Mouse (Mus musculus) small intestine, adult 2 months (tissue): ENCODE results near the gene Rnf123.
A peak's percentile ranks its signal among the peaks of the same experiment; 100 is the strongest.

Experiments
- CTCF ChIP-seq: fragments of 200-500 bp; IDR thresholded peaks from 2 replicates; pipeline ENCODE4 v1.5.1; 2012; ENCODE audit warnings: low read depth, mild to moderate bottlenecking, control low read depth, inconsistent platforms, low read length, moderate library complexity, mixed read lengths; ENCODE audit not compliant: insufficient replicate concordance, insufficient read length; ENCODE audit errors: extremely low read depth
- POLR2A ChIP-seq: fragments of 200-500 bp; IDR thresholded peaks from 2 replicates; pipeline ENCODE4 v1.6.1; 2012; ENCODE audit warnings: low read depth, mild to moderate bottlenecking, control low read depth, inconsistent platforms, low read length, moderate library complexity

DNA sequence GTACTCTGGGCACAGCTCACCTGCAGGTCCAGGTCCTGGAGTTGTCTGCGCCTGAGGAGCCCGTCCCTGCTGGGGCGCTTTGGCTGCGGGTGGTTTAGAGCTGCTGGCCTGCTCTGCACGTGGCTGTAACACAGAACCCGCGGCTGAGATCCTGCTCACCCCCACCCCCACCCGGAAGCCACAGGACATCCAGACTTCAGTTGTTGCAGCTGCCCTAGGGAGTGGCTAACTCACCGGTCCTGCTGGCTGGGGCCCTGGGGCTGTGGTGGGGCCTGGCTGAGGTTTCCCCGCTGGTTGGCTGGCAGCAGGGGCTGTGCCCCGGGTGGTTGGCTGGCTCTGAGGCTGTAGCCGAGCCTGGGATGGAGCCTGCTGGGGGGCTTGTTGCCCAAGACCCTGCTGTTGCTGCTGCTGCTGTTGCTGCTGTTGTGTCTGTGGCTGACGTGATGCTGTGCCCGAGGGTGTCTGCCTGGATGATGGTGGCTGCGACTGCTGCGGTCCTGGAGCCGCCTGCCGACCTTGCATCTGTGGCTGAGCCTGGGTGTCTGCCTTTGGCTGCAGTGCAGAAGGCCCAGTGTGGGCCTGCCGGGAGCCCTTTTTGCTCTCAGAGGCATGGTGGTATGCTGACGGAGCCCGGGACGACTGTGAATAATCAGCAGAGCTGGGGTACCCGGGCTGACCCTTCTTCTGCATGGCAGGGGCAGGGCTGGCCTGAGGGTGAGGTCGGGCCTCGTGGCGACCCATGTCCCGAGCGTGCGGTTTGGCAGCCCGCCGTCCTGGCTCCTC lies 21.8 kb upstream of the Rnf123 start:
- TF ChIP-seq POLR2A (peak; percentile 26; the same call in 1 of the 2 replicates), CTCF (no peak)
